Mouse (Mus musculus) E14TG2a.4 (cell line): Measurements from ENCODE around the gene Oxa1l.
"Not testable (repeated sequence)": the region's sequence is repeated elsewhere in the genome, so short reads cannot be mapped to it uniquely, and the experiment has no call there.

Source experiments
- H3K27me3 ChIP-seq: 2 replicates; pipeline ENCODE4 v1.6.1; 2014; ENCODE audit warnings: low read length, control low read depth; ENCODE audit not compliant: insufficient read depth
- H3K36me3 ChIP-seq: 2 replicates; pipeline ENCODE4 v1.6.1; 2014; ENCODE audit warnings: low read length, control low read depth; ENCODE audit not compliant: insufficient read depth
- H3K4me1 ChIP-seq: replicated peaks from 2 replicates; pipeline ENCODE4 v1.6.1; 2014; ENCODE audit warnings: low read depth, low read length, control low read depth
- H3K4me3 ChIP-seq: replicated peaks from 2 replicates; pipeline ENCODE4 v1.5.1; 2014; ENCODE audit warnings: mild to moderate bottlenecking, low read length
- H3K9me3 ChIP-seq: 2 replicates; pipeline ENCODE4 v1.6.1; 2014; ENCODE audit warnings: low read length, control low read depth
- CTCF ChIP-seq: conservative IDR thresholded peaks from 2 replicates; pipeline ENCODE4 v1.5.1; 2014; ENCODE audit warnings: low read length
- NANOG ChIP-seq: IDR thresholded peaks from 2 replicates; pipeline ENCODE4 v1.6.1; 2014; ENCODE audit warnings: borderline replicate concordance, low read length, mixed read lengths
- POU5F1 ChIP-seq: IDR thresholded peaks from 2 replicates; pipeline ENCODE4 v1.6.1; 2014; ENCODE audit warnings: low read length, borderline replicate concordance

Gene Oxa1l

GRCm38 (mm10) chr14:54333452-54334189 is 27.0 kb upstream of the Oxa1l start:
- Histone ChIP-seq H3K4me1 (peaks cover 12% of the 10 kb centered on the region), H3K4me3 (no peak overlapping the region), H3K9me3 (no peaks in the 10 kb centered on the region), H3K36me3 (no peaks in the 10 kb centered on the region), H3K27me3 (peaks cover 13% of the 10 kb centered on the region)
- TF ChIP-seq NANOG, result no peak
- no peak for TF ChIP-seq CTCF
- TF ChIP-seq POU5F1, result no peak

DNA sequence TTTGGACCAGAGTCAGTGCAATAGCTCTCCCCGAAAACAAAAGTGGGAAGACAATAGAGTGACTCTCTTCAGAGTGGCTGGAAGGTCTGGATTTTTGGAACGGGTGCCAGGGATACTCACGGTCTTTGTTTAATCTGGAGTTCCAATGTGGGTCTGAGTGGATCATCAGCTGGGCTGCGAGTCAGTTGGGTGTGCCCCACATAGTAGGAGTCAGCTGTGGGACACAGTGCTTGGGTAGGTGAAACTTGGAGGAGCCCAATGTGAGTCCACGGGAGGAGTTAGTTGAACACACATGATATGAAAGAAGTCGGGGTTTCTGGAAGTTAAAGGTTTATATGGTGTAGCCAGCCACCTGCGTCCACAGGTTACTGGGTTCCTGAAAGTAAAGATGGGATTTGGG is 19.8 kb upstream of the Oxa1l start:
- Histone ChIP-seq H3K4me3 (peak overlapping the region; percentile 17; the same call in 1 of the 2 replicates), H3K27me3 (no peaks in the 10 kb centered on the region), H3K9me3 (no peaks in the 10 kb centered on the region), H3K4me1 (peaks cover 22% of the 10 kb centered on the region), H3K36me3 (no peaks in the 10 kb centered on the region)
- TF ChIP-seq NANOG (no peak), CTCF (no peak), POU5F1 (no peak)

DNA sequence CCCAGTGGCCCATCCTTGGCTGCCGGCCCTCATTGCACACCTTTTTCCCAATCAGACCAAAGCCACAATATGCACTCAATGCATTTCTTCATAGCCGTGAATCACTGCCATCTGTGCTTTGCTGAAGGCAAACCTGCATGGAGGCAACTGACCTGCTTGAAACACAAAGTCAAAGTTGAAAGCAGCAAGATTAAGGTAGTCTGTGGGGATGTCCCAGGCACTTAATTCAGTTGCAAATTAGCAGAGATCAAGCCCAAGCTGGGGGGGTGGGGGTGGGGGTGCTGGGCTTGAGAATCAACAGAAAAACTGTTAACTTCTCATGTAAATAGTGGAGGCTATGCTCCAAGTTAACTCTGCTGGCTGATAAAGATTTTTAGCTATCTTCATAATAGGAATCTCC is 18.8 kb upstream of the Oxa1l start:
- H3K4me3 ChIP-seq, H3K9me3 ChIP-seq, H3K27me3 ChIP-seq, H3K36me3 ChIP-seq: not testable (repeated sequence)
- peak; percentile 55; the same call in 1 of the 2 replicates for TF ChIP-seq NANOG
- peaks cover 22% of the 10 kb centered on the region for H3K4me1 ChIP-seq

GRCm38 (mm10) chr14:54350773-54351541 is 9.7 kb upstream of the Oxa1l start:
- H3K36me3 ChIP-seq, H3K4me1 ChIP-seq, H3K4me3 ChIP-seq, H3K27me3 ChIP-seq: not testable (repeated sequence)
- H3K9me3 ChIP-seq, result peaks cover 36% of the 10 kb centered on the region

GRCm38 (mm10) chr14:54352314-54352713 is 8.3 kb upstream of the Oxa1l start:
- Histone ChIP-seq H3K36me3 (no peaks in the 10 kb centered on the region), H3K4me3 (no peak overlapping the region), H3K27me3 (no peaks in the 10 kb centered on the region), H3K9me3 (peaks cover 36% of the 10 kb centered on the region), H3K4me1 (no peaks in the 10 kb centered on the region)
- TF ChIP-seq NANOG (no peak), CTCF (no peak), POU5F1 (no peak)

DNA sequence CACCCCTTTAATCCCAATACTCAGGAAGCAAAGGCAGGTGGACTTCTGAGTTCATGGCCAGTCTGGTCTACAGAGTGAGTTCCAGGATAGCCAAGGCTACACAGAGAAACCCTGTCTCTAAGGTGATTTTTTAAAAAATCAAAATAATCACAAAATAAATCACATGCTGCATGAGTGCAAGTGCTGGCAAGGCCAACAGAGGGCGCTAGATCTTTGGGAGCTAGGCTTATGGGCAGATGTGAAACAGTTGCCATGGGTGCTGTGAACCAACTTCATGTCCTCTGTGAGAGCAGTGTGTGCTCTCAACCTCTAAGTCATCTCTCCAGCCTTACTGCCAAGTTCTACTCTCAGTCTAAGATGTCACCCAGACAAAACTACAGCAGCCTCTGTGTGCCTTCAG is 6.2 kb upstream of the Oxa1l start:
- no peak for TF ChIP-seq NANOG
- peak; percentile 69 for TF ChIP-seq CTCF
- Histone ChIP-seq H3K9me3 (peaks cover 19% of the 10 kb centered on the region), H3K4me1 (no peaks in the 10 kb centered on the region), H3K27me3 (no peaks in the 10 kb centered on the region), H3K36me3 (no peaks in the 10 kb centered on the region), H3K4me3 (no peak overlapping the region)

DNA sequence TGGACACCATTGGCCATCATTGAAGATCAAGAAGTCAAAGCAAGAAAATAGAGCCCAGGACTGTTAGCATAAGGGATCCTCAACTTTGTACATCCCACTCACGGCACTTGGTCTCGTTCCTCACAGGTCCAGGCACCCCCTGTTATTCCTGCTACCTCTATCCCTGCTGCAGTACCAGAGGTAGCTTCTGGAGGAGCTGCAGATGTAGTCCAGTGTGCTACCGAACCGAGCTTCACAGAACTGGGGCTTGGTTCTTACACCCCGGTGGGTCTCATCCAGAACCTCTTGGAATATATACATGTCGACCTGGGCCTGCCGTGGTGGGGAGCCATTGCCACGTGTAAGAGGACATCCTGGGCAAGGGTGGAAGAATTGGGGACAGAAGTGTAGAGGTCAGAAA is 2.5 kb downstream of the Oxa1l start:
- H3K36me3 ChIP-seq, result peaks cover 50% of the 10 kb centered on the region
- no peak overlapping the region for H3K4me3 ChIP-seq
- no peak for TF ChIP-seq CTCF
- no peak for TF ChIP-seq NANOG
- TF ChIP-seq POU5F1, result no peak
- no peaks in the 10 kb centered on the region for H3K27me3 ChIP-seq
- H3K9me3 ChIP-seq, result no peaks in the 10 kb centered on the region
- H3K4me1 ChIP-seq, result peaks cover 25% of the 10 kb centered on the region

- TF ChIP-seq POU5F1, result no peak
- TF ChIP-seq CTCF, result no peak
- TF ChIP-seq NANOG, result no peak
- Histone ChIP-seq H3K4me1 (peaks cover 44% of the 10 kb centered on the region), H3K27me3 (no peaks in the 10 kb centered on the region), H3K4me3 (no peak overlapping the region), H3K36me3 (peaks cover 70% of the 10 kb centered on the region), H3K9me3 (no peaks in the 10 kb centered on the region)
Observed at GRCm38 (mm10) chr14:54365026-54365645, 4.5 kb downstream of the Oxa1l start.

- Histone ChIP-seq H3K4me1 (peaks cover 43% of the 10 kb centered on the region), H3K27me3 (no peaks in the 10 kb centered on the region), H3K36me3 (peaks cover 76% of the 10 kb centered on the region), H3K9me3 (no peaks in the 10 kb centered on the region), H3K4me3 (no peak overlapping the region)
- TF ChIP-seq CTCF (no peak), NANOG (no peak), POU5F1 (no peak)
Observed at GRCm38 (mm10) chr14:54366581-54366980, 5.9 kb downstream of the Oxa1l start.
